Mouse (Mus musculus) left cerebral cortex, adult 6 months (tissue): Measurements from ENCODE around the gene Lrrn4. TPM values are rescaled to one million over a fixed set of nuclear protein-coding genes. Genes with fewer than 3 reads are reported as not detected.

Experiments
- long read RNA-seq, 2 experiments: library from polyadenylated mRNA; unstranded; transcript quantifications; one replicate each; pipeline ENCODE4 v2.0.0; 2019 to 2020
- polyA plus RNA-seq: library from polyadenylated mRNA; unstranded; fragments of <200 nt; fragmentation: Nextera tagmentation; gene quantifications from 2 replicates; pipeline ENCODE4 v1.2.3, GENCODE M21; 2021

Gene Lrrn4
- polyA plus RNA-seq = 0.20 and 0.40 TPM in 2 replicates
- long read RNA-seq, experiment 1, partial matches to known transcripts = 1 of 1 reads
- long read RNA-seq, experiment 1, other reads (novel, unspliced or antisense) = 0 of 1 reads
- long read RNA-seq, experiment 2 = 0 reads

GRCm38 (mm10) chr2:132880844-132881645, at the start of gene Lrrn4:
Gene Lrrn4 (minus strand): TSS chr2:132880891.

GRCm38 (mm10) chr2:132846407-132847358, 34.0 kb downstream of the Lrrn4 start, which contains the start of gene Crls1:
Gene Crls1 (plus strand): TSS chr2:132846666.

Other genes with a start within 250 kb of the Lrrn4 start
- 37.5 and 38.3 TPM in 2 replicates for gene Shld1, start 194.0 kb downstream of the Lrrn4 start, polyA plus RNA-seq
- gene Chgb, start 99.6 kb downstream of the Lrrn4 start, polyA plus RNA-seq = 177 and 204 TPM in 2 replicates
- 33.7 TPM in 2 replicates for gene Trmt6, start 64.8 kb downstream of the Lrrn4 start, polyA plus RNA-seq
- 2.5 and 3.0 TPM in 2 replicates for gene Mcm8, start 64.8 kb downstream of the Lrrn4 start, polyA plus RNA-seq
- 14.2 and 16.8 TPM in 2 replicates for gene Crls1, start 34.2 kb downstream of the Lrrn4 start, polyA plus RNA-seq
- gene Fermt1, start 65.0 kb upstream of the Lrrn4 start, polyA plus RNA-seq = 0.56 and 0.91 TPM in 2 replicates